Mouse (Mus musculus) kidney, postnatal 10 days (tissue): ENCODE measurements at regions not wholly inside any gene's neighbourhood (a gene's known extent, or its start where the extent isn't known, plus 50 kb on each side); places are given as distances from the start of the nearest gene placed in this dataset.

ENCODE experiments used
- DNase-seq: peaks from one replicate; pipeline ENCODE4 v3.0.0; 2021; ENCODE audit warnings: mixed read lengths

DNA sequence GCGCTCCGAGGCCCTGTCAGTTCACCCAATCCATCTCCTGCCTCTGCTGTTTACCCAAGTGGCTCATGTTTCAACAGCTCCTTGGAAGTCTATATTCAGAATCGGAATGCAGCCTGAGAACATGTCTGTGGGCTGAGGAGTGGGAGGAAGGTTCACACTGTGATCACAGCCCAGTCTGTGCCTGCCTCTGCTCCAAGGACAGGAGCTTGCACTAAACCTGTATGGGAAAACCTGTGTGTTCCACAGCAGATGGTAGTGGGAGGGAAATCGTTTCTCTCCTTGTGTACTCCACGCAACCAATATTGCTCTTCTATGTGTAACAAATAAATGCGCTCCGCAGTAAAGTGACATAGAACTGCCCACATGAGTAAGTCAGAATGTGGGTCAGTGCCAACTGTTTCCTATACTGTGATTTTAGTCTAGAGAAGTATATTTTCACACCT lies 514.0 kb upstream of the Epha7 start:
- DNase-seq: peak; percentile 3

GRCm38 (mm10) chr4:28300018-28300440 lies 512.9 kb upstream of the Epha7 start:
- no peak for DNase-seq

DNA sequence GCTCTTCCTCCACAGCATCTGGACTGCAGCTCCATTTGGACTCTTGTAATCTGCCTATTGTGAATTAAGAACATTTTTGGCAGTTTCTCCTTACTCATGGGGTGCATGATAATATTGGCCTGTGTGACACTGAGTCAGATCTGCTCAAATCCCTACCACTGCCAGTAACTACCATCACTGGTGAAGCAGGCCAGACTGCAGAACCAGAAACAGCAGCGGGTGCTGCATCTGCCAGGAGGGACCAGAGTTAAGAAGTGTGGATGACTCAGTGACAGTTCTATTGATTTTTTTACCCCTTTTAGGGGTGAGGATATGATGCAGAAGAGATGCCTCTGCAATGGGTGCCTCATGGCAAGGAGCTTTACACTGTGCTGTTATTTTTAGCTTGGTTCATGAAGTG lies 511.2 kb upstream of the Epha7 start:
- no peak for DNase-seq

DNA sequence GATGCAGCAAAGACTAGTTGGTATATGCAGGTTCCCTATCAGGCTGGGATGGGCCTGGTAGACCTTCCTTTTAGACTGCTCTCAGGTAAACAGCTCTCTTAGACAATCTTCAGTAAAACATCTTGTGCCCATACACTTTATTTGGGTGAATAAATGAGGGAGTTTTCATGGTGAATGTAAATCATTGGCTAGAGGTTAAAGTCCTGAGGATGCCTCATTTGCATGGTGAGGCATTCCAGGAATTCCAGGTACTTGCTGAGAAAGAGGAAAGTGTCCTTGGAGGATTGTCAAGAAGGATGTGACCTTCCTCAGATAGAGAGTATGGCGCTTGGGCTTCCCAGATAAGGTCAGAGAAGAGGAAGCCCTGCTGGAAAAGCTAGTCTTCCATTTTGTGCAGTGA lies 481.9 kb upstream of the Epha7 start:
- no peak for DNase-seq

GRCm38 (mm10) chr4:28364566-28364965 lies 448.4 kb upstream of the Epha7 start:
- no peak for DNase-seq

DNA sequence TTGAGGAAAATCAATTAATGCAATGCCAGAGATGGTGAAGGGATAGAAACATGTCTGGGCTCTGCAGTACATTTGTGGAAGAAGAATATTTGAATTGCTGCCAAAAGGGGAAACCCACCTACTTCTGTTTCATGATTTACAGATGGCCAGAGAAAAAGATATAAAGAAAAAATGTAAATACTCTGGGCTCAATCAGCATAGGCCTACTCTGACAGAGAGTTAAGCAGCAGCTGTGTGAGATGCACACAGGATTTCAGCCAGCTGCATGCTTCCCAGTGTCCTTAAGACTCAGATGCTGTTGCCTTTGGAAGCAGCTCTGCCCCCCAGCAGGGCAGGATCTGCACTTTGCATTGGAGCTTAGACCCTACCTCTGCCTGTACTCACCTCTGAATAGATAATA lies 435.8 kb upstream of the Epha7 start:
- no peak for DNase-seq

GRCm38 (mm10) chr4:28378661-28379060 lies 434.3 kb upstream of the Epha7 start:
- DNase-seq: no peak

GRCm38 (mm10) chr4:28424341-28424740 lies 388.6 kb upstream of the Epha7 start:
- DNase-seq: no peak

DNA sequence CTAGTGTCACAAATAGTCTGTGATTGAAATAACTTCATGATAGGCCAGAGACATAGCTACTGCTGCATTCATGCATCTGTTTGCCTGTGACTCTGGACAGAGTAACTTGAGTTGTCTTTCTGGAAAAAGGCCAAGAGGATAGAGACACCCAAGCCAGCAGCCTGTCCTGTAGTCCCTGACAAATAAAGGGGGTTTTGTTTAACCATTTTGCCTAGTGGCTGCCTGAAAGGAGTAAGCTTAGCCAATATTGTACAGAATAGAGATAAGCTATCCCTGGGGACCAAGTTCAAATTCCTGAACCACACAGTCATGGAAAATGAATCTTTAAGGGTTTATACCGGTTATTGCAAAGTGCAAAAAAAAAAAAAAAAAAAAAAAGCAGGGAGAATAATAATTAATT lies 372.8 kb upstream of the Epha7 start:
- no peak for DNase-seq

DNA sequence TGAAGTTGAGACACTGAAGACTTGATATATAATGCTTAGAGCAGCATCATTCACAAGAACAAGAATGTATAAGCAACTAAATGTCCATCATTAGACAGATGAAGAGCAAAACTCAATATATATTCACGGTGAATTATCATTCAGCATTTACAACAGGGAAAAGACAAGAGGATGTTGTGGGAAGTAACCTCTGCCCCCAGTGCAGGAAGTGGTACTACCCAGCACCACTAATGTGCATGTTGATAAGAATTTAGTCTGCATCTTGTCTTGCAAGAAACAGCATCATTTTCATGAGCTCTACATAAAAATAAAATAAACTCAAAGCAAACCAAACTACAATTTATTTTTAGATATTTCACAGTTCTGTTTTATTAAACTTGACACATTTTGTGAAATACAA lies 359.8 kb upstream of the Epha7 start:
- DNase-seq: no peak

DNA sequence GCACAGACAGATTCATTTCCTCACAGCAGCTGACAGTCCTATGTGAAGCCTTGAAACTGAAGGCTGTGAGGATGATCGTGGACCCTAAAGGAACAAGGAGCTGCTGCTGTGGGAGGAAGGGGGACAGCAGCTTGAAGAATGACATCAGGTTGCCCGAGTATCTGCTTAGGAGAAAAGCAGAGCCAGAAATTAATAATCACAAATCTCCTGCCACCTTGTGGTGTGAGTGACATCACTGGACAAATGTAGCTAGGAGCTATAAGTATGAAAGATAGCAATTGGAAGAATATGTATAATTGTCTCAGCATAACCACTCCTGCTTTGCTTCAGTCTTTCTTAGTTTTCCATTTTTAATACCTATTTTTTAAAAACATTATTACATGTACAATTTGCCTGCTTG lies 356.6 kb upstream of the Epha7 start:
- no peak for DNase-seq
